Mouse (Mus musculus) gastrocnemius, adult 18-20 months (tissue): Measurements from ENCODE around the gene Aass. TPM values are rescaled to one million over a fixed set of nuclear protein-coding genes. Genes with fewer than 3 reads are reported as not detected.
"Not testable (repeated sequence)": the region's sequence is repeated elsewhere in the genome, so short reads cannot be mapped to it uniquely, and the experiment has no call there.

Experiments
- DNase-seq: peaks from one replicate; pipeline ENCODE4 v3.0.0; 2021; ENCODE audit warnings: low spot score
- long read RNA-seq, 2 experiments: library from polyadenylated mRNA; stranded (forward); transcript quantifications; one replicate each; pipeline ENCODE4 v2.0.0; 2021
- total RNA-seq, 2 experiments: library from RNA; stranded (reverse); gene quantifications; 2 replicates each; pipeline ENCODE4 v1.2.3; 2021

The Aass gene
- total RNA-seq: under 1 TPM; 0.23 to 0.31 TPM
- long read RNA-seq, experiment 1: 0 reads
- long read RNA-seq, experiment 2: 0 reads

DNA sequence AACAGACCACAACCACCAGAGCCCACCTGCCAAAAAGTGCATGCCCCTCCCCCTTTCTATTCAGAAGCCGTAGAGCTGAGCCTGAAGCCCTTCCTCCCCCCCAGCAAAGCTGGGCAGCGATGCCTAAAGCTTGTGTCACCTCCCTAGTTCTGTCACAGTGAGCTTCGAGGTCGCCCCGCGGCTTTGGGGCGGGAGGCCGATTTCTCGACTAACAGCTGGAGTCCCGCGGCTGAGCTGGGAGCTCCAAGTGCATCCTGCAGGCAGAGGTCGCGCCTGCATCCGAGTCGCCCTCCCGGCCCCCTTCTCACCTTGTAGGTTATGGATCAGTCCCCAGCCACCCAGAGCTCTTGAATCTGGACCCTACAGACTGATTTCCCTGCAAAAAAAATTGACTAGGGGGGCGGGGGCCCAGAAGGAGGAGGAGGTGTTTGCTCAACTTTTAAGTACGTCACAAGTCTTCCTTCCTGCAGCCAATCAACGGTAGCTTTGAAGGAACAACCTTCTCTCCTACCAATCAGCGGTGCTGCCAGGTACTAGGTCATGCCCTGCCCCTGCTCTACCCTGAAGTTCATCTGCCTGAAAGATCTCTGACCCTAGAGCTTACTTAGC, at the start of gene Aass:
Gene Aass, minus strand, starts transcription at position 414 of the 609 bp plus-strand sequence.
- DNase-seq: peak; percentile 11

DNA sequence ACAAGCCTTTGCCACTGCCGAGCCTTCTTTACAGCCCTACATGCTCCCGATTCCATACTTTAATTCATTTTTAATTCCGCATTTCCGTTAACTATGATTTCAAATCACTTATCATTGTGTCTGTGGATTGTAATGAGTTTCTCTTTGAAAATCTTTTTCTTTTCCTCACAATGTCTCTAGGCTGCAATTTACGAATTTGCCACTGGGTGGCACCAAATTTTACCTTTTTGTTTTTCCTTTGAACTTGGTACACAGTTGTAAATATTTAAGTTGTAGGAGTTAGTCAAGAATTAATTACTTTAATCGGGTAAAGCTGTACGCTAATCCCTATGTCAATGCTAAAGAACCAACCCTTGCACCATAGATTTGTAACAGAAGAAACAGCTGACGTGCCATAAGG, 47.3 kb upstream of the Aass start:
- no peak for DNase-seq

DNA sequence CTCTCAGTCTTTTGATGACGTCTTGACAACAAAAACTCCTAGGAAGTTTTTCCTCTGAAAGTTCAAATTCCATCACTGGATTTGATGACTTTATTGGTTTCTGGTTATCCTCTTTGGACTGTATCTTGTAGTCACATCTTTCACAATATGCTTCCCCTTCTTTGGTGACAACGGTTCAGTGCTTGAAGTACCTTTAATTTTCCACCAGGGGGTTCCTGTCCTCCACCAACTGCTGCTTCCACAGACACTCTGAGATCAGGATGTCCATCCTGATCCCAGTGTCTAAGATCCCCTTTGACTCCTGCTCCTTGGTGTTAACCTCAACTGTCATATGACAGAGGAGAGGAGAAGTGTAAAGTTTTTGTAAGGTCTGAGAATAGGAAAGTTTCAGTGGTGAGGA, 31.0 kb upstream of the Aass start:
- DNase-seq: not testable (repeated sequence)

DNA sequence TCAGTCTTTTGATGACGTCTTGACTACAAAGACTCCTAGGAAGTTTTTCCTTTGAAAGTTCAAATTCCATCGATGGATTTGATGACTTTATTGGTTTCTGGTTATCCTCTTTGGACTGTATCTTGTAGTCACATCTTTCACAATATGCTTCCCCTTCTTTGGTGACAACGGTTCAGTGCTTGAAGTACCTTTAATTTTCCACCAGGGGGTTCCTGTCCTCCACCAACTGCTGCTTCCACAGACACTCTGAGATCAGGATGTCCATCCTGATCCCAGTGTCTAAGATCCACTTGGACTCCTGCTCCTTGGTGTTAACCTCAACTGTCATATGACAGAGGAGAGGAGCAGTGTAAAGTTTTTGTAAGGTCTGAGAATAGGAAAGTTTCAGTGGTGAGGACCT, 23.6 kb upstream of the Aass start:
- DNase-seq: not testable (repeated sequence)

- DNase-seq: no peak
These were observed 20.3 kb upstream of the Aass start for GRCm38 (mm10) chr6:23153112-23153511.

DNA sequence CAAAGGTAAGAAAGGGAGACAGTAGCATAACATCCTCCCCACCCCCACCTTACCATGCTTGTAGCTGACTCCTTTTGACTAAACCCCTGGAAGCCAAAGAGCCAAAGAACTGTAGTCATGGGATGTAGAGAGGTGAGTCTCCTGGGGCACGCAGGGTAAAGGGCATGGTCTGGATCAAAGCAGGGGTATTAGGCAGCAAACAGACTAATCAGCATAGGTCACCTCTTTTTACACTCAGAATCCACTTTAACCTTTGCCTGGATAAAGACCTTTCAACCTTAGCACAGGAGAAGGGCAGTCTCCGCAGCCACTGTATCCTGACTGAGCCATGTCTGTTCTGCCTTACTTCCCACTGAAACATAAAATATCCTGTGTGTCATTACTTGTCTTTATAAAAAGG, 14.4 kb upstream of the Aass start:
- no peak for DNase-seq

- no peak for DNase-seq
These were observed 11.2 kb upstream of the Aass start for GRCm38 (mm10) chr6:23143980-23144379.

DNA sequence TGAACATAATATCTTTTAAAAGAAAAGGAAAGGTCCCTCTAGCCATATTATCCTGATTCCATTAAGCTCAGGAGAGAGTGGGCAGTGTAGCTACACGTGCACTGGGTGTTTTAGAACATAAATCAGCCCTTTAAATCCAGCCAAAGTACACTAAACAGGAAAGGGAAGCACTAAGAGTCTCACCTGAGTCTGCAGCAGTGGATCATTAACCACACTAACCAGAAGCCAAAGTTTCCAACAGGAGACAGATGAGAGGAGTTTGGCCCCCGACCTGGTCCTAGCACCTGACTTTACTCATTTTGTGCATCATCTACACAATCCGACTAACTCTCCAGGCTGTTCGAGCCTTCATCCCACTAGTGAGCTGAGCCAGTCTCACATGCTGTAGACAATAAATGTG, 1.8 kb downstream of the Aass start:
- no peak for DNase-seq

GRCm38 (mm10) chr6:23129201-23129600, 3.6 kb downstream of the Aass start:
- DNase-seq: peak; percentile 52

DNA sequence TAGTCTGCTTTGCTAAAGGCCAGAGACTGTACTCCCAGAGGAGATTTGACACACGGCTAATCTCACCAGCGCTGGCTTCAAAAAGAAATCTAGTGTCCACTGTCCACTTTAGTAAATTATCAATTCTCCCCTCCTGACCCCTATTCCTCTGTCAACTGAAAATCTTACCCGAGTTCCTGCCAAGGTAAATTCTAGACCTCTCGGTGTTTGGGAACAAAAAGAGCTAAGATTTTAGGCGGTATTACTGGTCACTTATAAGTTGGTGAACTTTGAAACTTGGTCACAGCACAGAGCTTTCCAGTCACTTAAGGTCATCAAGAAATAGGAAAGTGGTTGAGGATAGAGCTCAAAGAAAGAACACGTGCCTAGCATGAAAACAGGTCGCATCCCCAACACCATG, 6.1 kb downstream of the Aass start:
- no peak for DNase-seq

GRCm38 (mm10) chr6:23125831-23126230, 7.0 kb downstream of the Aass start:
- DNase-seq: no peak

- no peak for DNase-seq
These were observed 8.0 kb downstream of the Aass start for GRCm38 (mm10) chr6:23124823-23125222.

GRCm38 (mm10) chr6:23122934-23123333, 9.9 kb downstream of the Aass start:
- DNase-seq: no peak

DNA sequence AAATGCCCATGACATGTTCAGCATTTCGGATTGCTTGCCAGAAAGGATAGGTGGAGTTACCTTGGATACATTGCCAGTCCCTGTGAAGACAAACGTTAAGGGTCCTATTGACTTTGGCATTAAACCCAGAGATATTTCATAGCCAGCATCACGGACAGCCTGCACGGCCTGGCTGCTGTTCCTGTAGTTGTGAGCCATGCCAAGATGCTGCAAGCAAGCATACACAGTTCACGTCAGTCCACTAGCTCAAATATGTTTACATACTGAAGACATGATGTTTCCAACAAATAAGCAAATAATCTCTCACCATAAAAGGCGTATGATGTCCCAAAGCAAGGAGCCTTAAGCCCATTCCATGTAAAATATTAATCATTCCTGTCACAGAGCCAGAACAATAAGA, 18.0 kb downstream of the Aass start:
- DNase-seq: no peak

- DNase-seq: no peak
These were observed 25.7 kb downstream of the Aass start for GRCm38 (mm10) chr6:23107069-23107468.

DNA sequence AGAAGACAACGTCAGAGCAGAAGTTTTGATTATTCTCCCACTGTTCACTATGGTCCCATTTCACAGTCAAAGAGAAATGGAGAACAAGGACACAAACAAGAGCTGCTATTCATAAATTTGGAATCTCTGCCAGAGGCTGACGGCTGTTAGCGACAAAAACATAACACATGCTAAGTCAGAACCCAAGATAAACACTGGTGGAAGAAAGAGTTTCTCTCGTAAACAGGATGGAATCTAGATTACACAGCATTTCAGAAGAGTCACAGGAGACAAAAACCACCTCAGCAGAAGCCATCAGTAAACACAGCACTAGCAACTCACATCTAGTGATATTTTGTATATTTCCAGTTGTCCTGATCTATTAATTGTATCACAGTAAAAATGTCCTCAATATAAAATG, 26.4 kb downstream of the Aass start:
- DNase-seq: no peak

- not testable (repeated sequence) for DNase-seq
These were observed 42.3 kb downstream of the Aass start for GRCm38 (mm10) chr6:23090346-23091055.

- DNase-seq: not testable (repeated sequence)
These were observed 43.5 kb downstream of the Aass start for GRCm38 (mm10) chr6:23089292-23089691.

DNA sequence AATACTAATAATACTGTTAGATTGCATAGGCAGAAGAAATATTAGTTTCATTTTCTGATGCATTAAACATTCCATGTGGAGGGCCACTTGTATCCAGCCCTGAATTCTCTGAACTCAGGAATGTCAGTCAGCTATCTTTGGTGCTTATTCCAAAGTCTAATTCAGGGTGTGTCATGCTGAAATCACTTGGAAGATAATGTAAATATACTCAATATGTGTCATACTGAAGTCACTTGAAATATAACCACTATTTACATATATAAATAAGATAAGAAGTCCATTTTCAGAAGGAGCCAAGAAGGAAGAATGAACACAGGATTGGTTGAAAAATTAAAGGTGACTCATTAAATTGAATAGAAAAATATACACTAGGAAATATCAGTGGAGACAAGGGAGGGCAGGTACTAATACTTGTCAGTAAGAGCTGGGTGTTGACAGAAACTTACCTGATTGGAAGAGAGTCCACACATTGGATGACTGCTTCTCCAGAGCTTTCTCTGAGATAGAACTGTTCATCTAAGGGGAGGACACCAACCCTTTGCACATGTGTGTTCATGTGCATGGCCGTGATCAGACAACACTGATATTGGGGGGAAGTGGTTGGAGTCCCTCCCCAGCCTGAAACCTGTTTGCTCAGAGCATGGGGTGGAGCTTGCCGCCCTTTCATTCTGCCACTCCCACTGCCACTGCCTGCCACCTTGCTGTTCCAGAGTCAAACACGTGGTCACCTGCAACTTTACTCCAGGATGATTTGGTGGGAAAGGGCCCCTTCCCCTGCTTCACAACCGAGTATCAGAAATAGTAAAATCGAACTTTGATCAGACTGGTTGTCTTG, 48.0 kb downstream of the Aass start:
- no peak for DNase-seq

GRCm38 (mm10) chr6:23079991-23080680, 52.6 kb downstream of the Aass start:
- no peak for DNase-seq

GRCm38 (mm10) chr6:23078273-23078672, 54.5 kb downstream of the Aass start:
- DNase-seq: no peak

GRCm38 (mm10) chr6:23076060-23076459, 56.7 kb downstream of the Aass start:
- DNase-seq: no peak
